In the genomic region with DNA sequence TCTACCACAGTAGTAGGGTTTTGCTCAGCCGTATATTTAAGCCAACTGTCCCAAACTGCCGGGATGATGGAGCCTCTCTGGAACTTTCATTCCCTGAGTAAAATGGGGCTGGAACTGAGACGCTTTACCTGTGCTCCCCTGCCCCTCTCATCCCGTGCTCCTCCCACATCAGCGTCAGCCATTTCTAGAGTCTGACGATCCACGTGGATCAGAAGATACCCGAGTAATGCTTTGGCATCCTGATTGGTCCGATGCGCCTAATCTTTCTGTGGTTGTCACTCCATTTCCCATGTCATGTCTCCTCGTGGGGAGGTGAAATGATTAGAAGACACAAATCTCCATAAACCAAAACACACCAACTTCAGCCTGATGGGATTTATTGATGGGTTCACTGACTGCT, we compare ENCODE assay signal across 27 mouse cellular contexts. TPM values are rescaled to one million over a fixed set of nuclear protein-coding genes. Genes with fewer than 3 reads are reported as not detected.
"Had no signal": no experiment of that assay in that cellular context is flagged by ENCODE, and none has a peak within 500 bp of the region (broad histone marks: within the 10 kb centered on the region; RNA-seq: fewer than 3 reads in every experiment).

No protein-coding gene starts in this region.

- H3K27me3 ChIP-seq: heart, embryonic 15.5 days; hindbrain, embryonic 15.5 days; intestine, embryonic 15.5 days; limb, embryonic 15.5 days had no signal

- H3K9ac ChIP-seq: heart, embryonic 13.5 days; heart, embryonic 15.5 days; hindbrain, embryonic 13.5 days; hindbrain, embryonic 15.5 days; intestine, embryonic 15.5 days; limb, embryonic 13.5 days; limb, embryonic 15.5 days; liver, embryonic 12.5 days; liver, embryonic 14.5 days had no signal

- H3K4me2 ChIP-seq: heart, embryonic 11.5 days; heart, embryonic 13.5 days; heart, embryonic 15.5 days; hindbrain, embryonic 13.5 days; hindbrain, embryonic 15.5 days; intestine, embryonic 15.5 days; limb, embryonic 13.5 days; limb, embryonic 15.5 days; liver, embryonic 12.5 days had no signal

- H3K36me3 ChIP-seq: heart, embryonic 13.5 days; heart, embryonic 15.5 days; hindbrain, embryonic 13.5 days; hindbrain, embryonic 15.5 days; intestine, embryonic 15.5 days; limb, embryonic 13.5 days; limb, embryonic 15.5 days; liver, embryonic 12.5 days had no signal

- H3K27ac ChIP-seq: gastrocnemius, adult 2 months; heart, adult 2 months; heart, embryonic 13.5 days; heart, embryonic 15.5 days; hindbrain, embryonic 13.5 days; hindbrain, embryonic 15.5 days; hindbrain, postnatal 0 days; intestine, embryonic 15.5 days; layer of hippocampus, adult 2 months; left cerebral cortex, adult 2 months; limb, embryonic 13.5 days; limb, embryonic 15.5 days; liver, embryonic 12.5 days; liver, embryonic 14.5 days had no signal

- H3K4me3 ChIP-seq: gastrocnemius, adult 2 months; heart, adult 2 months; heart, embryonic 13.5 days; heart, embryonic 15.5 days; hindbrain, embryonic 13.5 days; hindbrain, embryonic 15.5 days; intestine, embryonic 15.5 days; layer of hippocampus, adult 2 months; left cerebral cortex, adult 2 months; limb, embryonic 13.5 days; limb, embryonic 15.5 days; liver, embryonic 12.5 days had no signal

- DNase-seq: gastrocnemius, adult 2 months; gastrocnemius, postnatal 14 days; gastrocnemius, postnatal 36 days; heart, adult 11 months; heart, adult 2 months; heart, postnatal 14 days; heart, postnatal 36 days; kidney, adult 18-20 months; kidney, adult 8-10 months; kidney, postnatal 10 days; kidney, postnatal 25 days; kidney, postnatal 4 days; left cerebral cortex, postnatal 4 days had no signal

- H3K9me3 ChIP-seq: heart, embryonic 13.5 days; heart, embryonic 15.5 days; hindbrain, embryonic 13.5 days; hindbrain, embryonic 15.5 days; intestine, embryonic 15.5 days; limb, embryonic 13.5 days; limb, embryonic 15.5 days; liver, embryonic 12.5 days had no signal

- H3K4me1 ChIP-seq: heart, embryonic 15.5 days; hindbrain, embryonic 15.5 days; intestine, embryonic 15.5 days; limb, embryonic 15.5 days; liver, embryonic 12.5 days had no signal

RNA-seq across cellular contexts. Expression of a gene that starts 28.8 kb away (rescaled TPM):
- total RNA-seq: gastrocnemius, adult 2 months; gastrocnemius, postnatal 14 days; gastrocnemius, postnatal 36 days; hematopoietic stem cell, adult 5-6 weeks had no signal
